Mouse (Mus musculus) kidney, adult 2 months (tissue): ENCODE measurements around the gene Gm13278.

Experiments used
- CTCF ChIP-seq: fragments of 200-500 bp; conservative IDR thresholded peaks from 2 replicates; pipeline ENCODE4 v1.5.1; 2011; ENCODE audit warnings: low read depth, mild to moderate bottlenecking, control low read depth, low read length, moderate library complexity, mixed read lengths; ENCODE audit not compliant: insufficient read depth, insufficient read length
- POLR2A ChIP-seq: fragments of 200-500 bp; IDR thresholded peaks from one replicate; pipeline ENCODE4 v1.6.1; 2011; ENCODE audit warnings: low read depth, low read length, control low read depth

GRCm38 (mm10) chr4:88749926-88750325 is 41.4 kb upstream of the Gm13278 start:
- TF ChIP-seq CTCF (no peak), POLR2A (no peak)
